Comparison of ENCODE assay signal across 21 mouse cellular contexts in genomic region chr2:172817058-172817745, GRCm38 (mm10).
DNase-seq lines count a peak whose midpoint lies in the region; ATAC-seq and TF ChIP-seq lines count a peak whose summit lies in the region.
"Had no signal": no experiment of that assay in that cellular context is flagged by ENCODE, and none has a peak within 500 bp of the region (broad histone marks: within the 10 kb centered on the region; RNA-seq: fewer than 3 reads in every experiment).

No protein-coding gene starts in this region.

- H3K36me3 ChIP-seq in embryonic facial prominence, embryonic 15.5 days: no peaks in the 10 kb centered on the region
- no peaks in the 10 kb centered on the region for H3K36me3 ChIP-seq in stomach, embryonic 15.5 days
- H3K36me3 ChIP-seq in liver, embryonic 12.5 days: no peaks in the 10 kb centered on the region
- no peaks in the 10 kb centered on the region for H3K36me3 ChIP-seq in forebrain, postnatal 0 days (ENCODE audit: insufficient read depth)
- H3K36me3 ChIP-seq: embryonic facial prominence, embryonic 13.5 days; midbrain, embryonic 15.5 days had no signal

- H3K4me2 ChIP-seq in embryonic facial prominence, embryonic 15.5 days (replicated peaks): no peak overlapping the region
- no peak overlapping the region for H3K4me2 ChIP-seq in stomach, embryonic 15.5 days
- no peak overlapping the region for H3K4me2 ChIP-seq in liver, embryonic 12.5 days
- H3K4me2 ChIP-seq in forebrain, postnatal 0 days (ENCODE audit: low read depth): no peak overlapping the region
- H3K4me2 ChIP-seq: embryonic facial prominence, embryonic 13.5 days; midbrain, embryonic 15.5 days had no signal

- H3K9ac ChIP-seq in embryonic facial prominence, embryonic 15.5 days: no peak overlapping the region
- no peak overlapping the region for H3K9ac ChIP-seq in stomach, embryonic 15.5 days
- H3K9ac ChIP-seq in liver, embryonic 12.5 days: no peak overlapping the region
- no peak overlapping the region for H3K9ac ChIP-seq in forebrain, postnatal 0 days
- H3K9ac ChIP-seq: embryonic facial prominence, embryonic 13.5 days; liver, postnatal 0 days; midbrain, embryonic 15.5 days had no signal

- DNase-seq in thymus, postnatal 14 days: peak; percentile 72
- no peak for DNase-seq in forebrain, postnatal 0 days
- no peak for DNase-seq in kidney, postnatal 10 days
- DNase-seq: cerebellum, adult 2 months; heart, adult 11 months; heart, postnatal 4 days; kidney, adult 2 months; kidney, postnatal 25 days; liver; liver, postnatal 0 days; lung, postnatal 10 days had no signal

- WGBS in embryonic facial prominence, embryonic 15.5 days: 43% methylated on average over 8 of the region's 8 CpGs
- WGBS in stomach, embryonic 15.5 days: 46% methylated on average over 8 of the region's 8 CpGs
- 66% methylated on average over 8 of the region's 8 CpGs for WGBS in liver, embryonic 12.5 days (ENCODE audit: insufficient replicate concordance)
- 62% methylated on average over 8 of the region's 8 CpGs for WGBS in forebrain, postnatal 0 days

- ATAC-seq in common myeloid progenitor, adult 5-6 weeks (replicated peaks; ENCODE audit: low read depth, poor library complexity, severe bottlenecking): peak; percentile 48
- peak; percentile 47; the same call in 1 of the 2 replicates for ATAC-seq in embryonic facial prominence, embryonic 15.5 days (ENCODE audit: insufficient number of reproducible peaks, low FRiP score, low TSS enrichment, low read depth)
- no peak for ATAC-seq in stomach, embryonic 15.5 days (ENCODE audit: insufficient read depth, low FRiP score, low read depth)
- ATAC-seq in liver, embryonic 12.5 days: no peak
- no peak for ATAC-seq in forebrain, postnatal 0 days
- ATAC-seq: hindbrain, postnatal 0 days; liver, postnatal 0 days; midbrain, embryonic 15.5 days had no signal

- no peaks in the 10 kb centered on the region for H3K9me3 ChIP-seq in embryonic facial prominence, embryonic 15.5 days (replicated peaks)
- H3K9me3 ChIP-seq in stomach, embryonic 15.5 days: no peaks in the 10 kb centered on the region
- H3K9me3 ChIP-seq in liver, embryonic 12.5 days (replicated peaks): peaks cover 7% of the 10 kb centered on the region
- H3K9me3 ChIP-seq in forebrain, postnatal 0 days (ENCODE audit: low read length): no peaks in the 10 kb centered on the region
- H3K9me3 ChIP-seq: midbrain, embryonic 15.5 days had no signal

- 0 out of 2 replicates have a peak, but pooled peaks cover 4% of the 10 kb centered on the region for H3K27me3 ChIP-seq in embryonic facial prominence, embryonic 15.5 days
- H3K27me3 ChIP-seq in stomach, embryonic 15.5 days (replicated peaks): no peaks in the 10 kb centered on the region
- H3K27me3 ChIP-seq in liver, embryonic 12.5 days (replicated peaks): no peaks in the 10 kb centered on the region; the same call in 1 of the 2 replicates
- no peaks in the 10 kb centered on the region for H3K27me3 ChIP-seq in forebrain, postnatal 0 days (ENCODE audit: insufficient read depth, low read length)
- H3K27me3 ChIP-seq: midbrain, embryonic 15.5 days had no signal

- H3K27ac ChIP-seq in embryonic facial prominence, embryonic 15.5 days (replicated peaks): peak overlapping the region; percentile 2
- H3K27ac ChIP-seq in stomach, embryonic 15.5 days: 0 out of 2 replicates have a peak overlapping the region, but pooled peaks have one; percentile 16
- H3K27ac ChIP-seq in liver, embryonic 12.5 days: no peak overlapping the region
- no peak overlapping the region for H3K27ac ChIP-seq in forebrain, postnatal 0 days (ENCODE audit: low read depth, low read length)
- H3K27ac ChIP-seq: embryonic facial prominence, embryonic 13.5 days; hindbrain, postnatal 0 days; left cerebral cortex, adult 2 months; midbrain, embryonic 15.5 days had no signal

- H3K4me3 ChIP-seq in embryonic facial prominence, embryonic 15.5 days (replicated peaks): no peak overlapping the region
- H3K4me3 ChIP-seq in stomach, embryonic 15.5 days (replicated peaks): no peak overlapping the region
- H3K4me3 ChIP-seq in liver, embryonic 12.5 days: no peak overlapping the region
- no peak overlapping the region for H3K4me3 ChIP-seq in forebrain, postnatal 0 days (ENCODE audit: low read depth, low read length)
- H3K4me3 ChIP-seq: embryonic facial prominence, embryonic 13.5 days; left cerebral cortex, adult 2 months; megakaryocyte, embryonic 14.5 days; midbrain, embryonic 15.5 days; myocyte had no signal

- peaks cover 31% of the 10 kb centered on the region for H3K4me1 ChIP-seq in embryonic facial prominence, embryonic 15.5 days
- H3K4me1 ChIP-seq in stomach, embryonic 15.5 days: no peaks in the 10 kb centered on the region; the same call in 1 of the 2 replicates
- H3K4me1 ChIP-seq in liver, embryonic 12.5 days: no peaks in the 10 kb centered on the region
- H3K4me1 ChIP-seq in forebrain, postnatal 0 days (ENCODE audit: insufficient read depth): no peaks in the 10 kb centered on the region
- H3K4me1 ChIP-seq: megakaryocyte, embryonic 14.5 days; midbrain, embryonic 15.5 days had no signal

- no peak for TF ChIP-seq CTCF in forebrain, postnatal 0 days (IDR thresholded peaks at IDR 0.05; ENCODE audit: low read depth)

Comparison
In these comparisons a context has a peak if more than half of its experiments do, and no peak if none do; other contexts are left out.
1. ATAC-seq: peak in common myeloid progenitor, adult 5-6 weeks (single experiment) and embryonic facial prominence, embryonic 15.5 days (single experiment); none in stomach, embryonic 15.5 days (single experiment), liver, embryonic 12.5 days (single experiment) and forebrain, postnatal 0 days (single experiment).
2. H3K27ac ChIP-seq: peak in embryonic facial prominence, embryonic 15.5 days (single experiment) and stomach, embryonic 15.5 days (single experiment); none in liver, embryonic 12.5 days (single experiment) and forebrain, postnatal 0 days (single experiment).